Mouse (Mus musculus): Measurements from ENCODE around the gene Tpra1. TPM values are rescaled to one million over a fixed set of nuclear protein-coding genes. Genes with fewer than 3 reads are reported as not detected.

Tpra1 gene
- 129 TPM for total RNA-seq (2023)

GRCm38 (mm10) chr6:88901947-88902820 lies at the start of gene Tpra1:
Gene Tpra1, plus strand, starts transcription at chr6:88902251.

GRCm38 (mm10) chr6:88874868-88875508 lies 27.1 kb upstream of the Tpra1 start, which contains the start of gene Podxl2:
Gene Podxl2, minus strand, starts transcription at chr6:88875044.

DNA sequence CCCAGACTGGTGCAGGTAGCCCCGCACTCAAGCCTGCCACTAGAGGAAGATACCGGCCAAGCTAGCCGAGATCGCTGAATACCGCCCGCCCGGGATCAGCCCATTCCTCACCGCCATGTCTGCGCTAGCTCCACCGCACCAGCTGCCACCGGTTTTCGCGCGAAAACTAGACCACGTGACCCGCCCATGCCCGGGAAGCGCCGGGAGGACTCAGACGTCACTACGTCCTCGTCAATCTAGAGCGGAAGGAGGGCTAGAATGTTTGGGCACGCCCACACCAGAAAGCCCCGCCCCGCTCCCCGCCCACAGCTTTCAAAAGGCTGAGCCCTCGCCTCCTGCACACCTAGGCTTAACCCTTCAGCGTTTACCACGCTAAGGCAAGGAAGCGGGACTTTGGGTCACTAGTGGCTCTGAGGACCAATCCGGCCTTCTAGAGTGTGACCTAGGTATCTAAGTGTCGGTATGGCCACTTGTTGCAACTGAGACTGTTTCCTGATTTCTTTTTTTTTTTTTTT lies 3.5 kb upstream of the Tpra1 start, which contains the start of gene Mcm2:
Gene Mcm2, minus strand, starts transcription at position 247 of the 515 bp plus-strand sequence.

Other genes with a start within 250 kb of the Tpra1 start
- gene Mgll, start 177.8 kb upstream of the Tpra1 start, total RNA-seq (2023) = 1.8 TPM
- gene Abtb1, start 60.3 kb upstream of the Tpra1 start, total RNA-seq (2023) = 65.0 TPM
- not detected for gene Podxl2, start 27.2 kb upstream of the Tpra1 start, total RNA-seq (2023)
- 57.0 TPM for gene Mcm2, start 3.5 kb upstream of the Tpra1 start, total RNA-seq (2023)

Data from CD4-positive naive resting alpha-beta T cell, adult 57 days (primary cell).